Mouse (Mus musculus) kidney, embryonic 15.5 days (tissue): ENCODE results near the gene Slc35f3. TPM values are rescaled to one million over a fixed set of nuclear protein-coding genes. Genes with fewer than 3 reads are reported as not detected.

ENCODE experiments used
- ATAC-seq: fragments of 200-750 bp; cut with Nextera tagmentation; replicated peaks from 2 replicates; pipeline ENCODE4 v1.8.0; 2017; ENCODE audit warnings: moderate TSS enrichment; ENCODE audit not compliant: low FRiP score
- H3K27ac ChIP-seq: fragments of 300-500 bp; sonication (generic); 2 replicates; pipeline ENCODE4 v1.5.1; 2015; ENCODE audit warnings: mild to moderate bottlenecking, inconsistent platforms
- H3K27me3 ChIP-seq: fragments of 300-500 bp; sonication (generic); 2 replicates; pipeline ENCODE4 v1.6.1; 2015; ENCODE audit warnings: inconsistent platforms
- H3K36me3 ChIP-seq: fragments of 300-500 bp; sonication (generic); 2 replicates; pipeline ENCODE4 v1.6.1; 2015; ENCODE audit warnings: inconsistent platforms
- H3K4me1 ChIP-seq: fragments of 300-500 bp; sonication (generic); 2 replicates; pipeline ENCODE4 v1.6.1; 2015; ENCODE audit warnings: inconsistent platforms
- H3K4me2 ChIP-seq: fragments of 300-500 bp; sonication (generic); 2 replicates; pipeline ENCODE4 v1.6.1; 2015; ENCODE audit warnings: moderate library complexity, mild to moderate bottlenecking, inconsistent platforms
- H3K4me3 ChIP-seq: fragments of 300-500 bp; sonication (generic); replicated peaks from 2 replicates; pipeline ENCODE4 v1.5.1; 2015; ENCODE audit warnings: mild to moderate bottlenecking, inconsistent platforms
- H3K9ac ChIP-seq: fragments of 300-500 bp; sonication (generic); 2 replicates; pipeline ENCODE4 v1.6.1; 2015; ENCODE audit warnings: mild to moderate bottlenecking, inconsistent platforms
- H3K9me3 ChIP-seq: fragments of 300-500 bp; sonication (generic); replicated peaks from 2 replicates; pipeline ENCODE4 v1.6.1; 2016; ENCODE audit warnings: inconsistent platforms
- WGBS: fragments of 180-500 bp; shearing (Covaris S2); methylation state at CpG from one replicate; pipeline ENCODE4 v1.1.7; 2015; ENCODE audit warnings: mixed read lengths; 5-methylcytosine and 5-hydroxymethylcytosine counted together
- polyA plus RNA-seq: library from polyadenylated mRNA; unstranded; fragments of >200 nt; fragmentation: Nextera tagmentation; extraction: Ambion mirVana; gene quantifications from 2 replicates; pipeline ENCODE4 v1.2.1, GENCODE M21; 2015

The Slc35f3 gene
- polyA plus RNA-seq, 1 experiment from 2014 or later: 1.1 TPM

GRCm38 (mm10) chr8:126291951-126292350, 6.4 kb upstream of the Slc35f3 start:
- no peak for ATAC-seq
- Histone ChIP-seq H3K9ac (no peak overlapping the region), H3K27me3 (no peaks in the 10 kb centered on the region), H3K27ac (no peak overlapping the region), H3K4me3 (no peak overlapping the region), H3K36me3 (no peaks in the 10 kb centered on the region), H3K9me3 (no peaks in the 10 kb centered on the region), H3K4me1 (no peaks in the 10 kb centered on the region), H3K4me2 (no peak overlapping the region)
- 82% methylated on average over 10 of the region's 10 CpGs for WGBS

- H3K4me1 ChIP-seq: peaks cover 10% of the 10 kb centered on the region
- H3K9ac ChIP-seq: no peak overlapping the region
- no peak for ATAC-seq
- H3K36me3 ChIP-seq: no peaks in the 10 kb centered on the region
- H3K9me3 ChIP-seq: no peaks in the 10 kb centered on the region
- H3K4me3 ChIP-seq: no peak overlapping the region
- WGBS: 40% methylated on average over 1 of the region's 1 CpGs
- H3K4me2 ChIP-seq: no peak overlapping the region
- no peak overlapping the region for H3K27ac ChIP-seq
- peaks cover 29% of the 10 kb centered on the region for H3K27me3 ChIP-seq
Observed at GRCm38 (mm10) chr8:126297284-126297845, 993 bp upstream of the Slc35f3 start.

GRCm38 (mm10) chr8:126299333-126299732, 975 bp downstream of the Slc35f3 start:
- ATAC-seq: no peak
- Histone ChIP-seq H3K27me3 (peaks cover 29% of the 10 kb centered on the region), H3K9ac (no peak overlapping the region), H3K36me3 (no peaks in the 10 kb centered on the region), H3K27ac (no peak overlapping the region), H3K9me3 (no peaks in the 10 kb centered on the region), H3K4me2 (peak overlapping the region; percentile 85), H3K4me3 (peak overlapping the region; percentile 56; the same call in 1 of the 2 replicates), H3K4me1 (peaks cover 10% of the 10 kb centered on the region)
- WGBS: 24% methylated on average over 7 of the region's 7 CpGs

GRCm38 (mm10) chr8:126300350-126300749, 2.0 kb downstream of the Slc35f3 start:
- 84% methylated on average over 5 of the region's 5 CpGs for WGBS
- H3K9ac ChIP-seq: no peak overlapping the region
- no peak overlapping the region for H3K4me3 ChIP-seq
- H3K4me1 ChIP-seq: peaks cover 10% of the 10 kb centered on the region
- H3K36me3 ChIP-seq: no peaks in the 10 kb centered on the region
- H3K9me3 ChIP-seq: no peaks in the 10 kb centered on the region
- no peak for ATAC-seq
- H3K4me2 ChIP-seq: no peak overlapping the region
- no peak overlapping the region for H3K27ac ChIP-seq
- peaks cover 29% of the 10 kb centered on the region for H3K27me3 ChIP-seq

GRCm38 (mm10) chr8:126301580-126301979, 3.2 kb downstream of the Slc35f3 start:
- 52% methylated on average over 6 of the region's 6 CpGs for WGBS
- no peak for ATAC-seq
- Histone ChIP-seq H3K9me3 (no peaks in the 10 kb centered on the region), H3K4me1 (peaks cover 10% of the 10 kb centered on the region), H3K27me3 (peaks cover 29% of the 10 kb centered on the region), H3K4me3 (no peak overlapping the region), H3K4me2 (no peak overlapping the region), H3K27ac (no peak overlapping the region), H3K36me3 (no peaks in the 10 kb centered on the region), H3K9ac (no peak overlapping the region)

- Histone ChIP-seq H3K36me3 (no peaks in the 10 kb centered on the region), H3K9me3 (0 out of 2 replicates have a peak, but pooled peaks cover 3% of the 10 kb centered on the region), H3K27ac (no peak overlapping the region), H3K27me3 (no peaks in the 10 kb centered on the region), H3K4me2 (no peak overlapping the region), H3K4me1 (0 out of 2 replicates have a peak, but pooled peaks cover 5% of the 10 kb centered on the region), H3K9ac (no peak overlapping the region), H3K4me3 (no peak overlapping the region)
- 82% methylated on average over 9 of the region's 9 CpGs for WGBS
- no peak for ATAC-seq
Observed at GRCm38 (mm10) chr8:126307164-126307563, 8.8 kb downstream of the Slc35f3 start.

- no peak overlapping the region for H3K4me2 ChIP-seq
- WGBS: 15% methylated on average over 1 of the region's 1 CpGs
Observed at GRCm38 (mm10) chr8:126309015-126309414, 10.7 kb downstream of the Slc35f3 start.

GRCm38 (mm10) chr8:126324931-126325330, 26.6 kb downstream of the Slc35f3 start:
- no peaks in the 10 kb centered on the region for H3K36me3 ChIP-seq
- H3K4me1 ChIP-seq: no peaks in the 10 kb centered on the region
- H3K9ac ChIP-seq: no peak overlapping the region
- 73% methylated on average over 2 of the region's 2 CpGs for WGBS
- H3K4me3 ChIP-seq: no peak overlapping the region
- H3K27me3 ChIP-seq: no peaks in the 10 kb centered on the region
- no peak overlapping the region for H3K27ac ChIP-seq
- ATAC-seq: no peak
- 0 out of 2 replicates have a peak, but pooled peaks cover 3% of the 10 kb centered on the region for H3K9me3 ChIP-seq
- no peak overlapping the region for H3K4me2 ChIP-seq

More at GRCm38 (mm10) chr8:126309015-126309414, 10.7 kb downstream of the Slc35f3 start:
- no peaks in the 10 kb centered on the region for H3K27me3 ChIP-seq
- no peak overlapping the region for H3K27ac ChIP-seq
- H3K4me3 ChIP-seq: no peak overlapping the region
- no peak for ATAC-seq
- H3K36me3 ChIP-seq: no peaks in the 10 kb centered on the region
- no peak overlapping the region for H3K9ac ChIP-seq
- H3K9me3 ChIP-seq: 0 out of 2 replicates have a peak, but pooled peaks cover 3% of the 10 kb centered on the region
- 0 out of 2 replicates have a peak, but pooled peaks cover 5% of the 10 kb centered on the region for H3K4me1 ChIP-seq

- Histone ChIP-seq H3K36me3 (no peaks in the 10 kb centered on the region), H3K27me3 (no peaks in the 10 kb centered on the region), H3K4me3 (no peak overlapping the region), H3K4me2 (no peak overlapping the region), H3K27ac (no peak overlapping the region), H3K4me1 (no peaks in the 10 kb centered on the region), H3K9me3 (0 out of 2 replicates have a peak, but pooled peaks cover 3% of the 10 kb centered on the region), H3K9ac (no peak overlapping the region)
- ATAC-seq: no peak
- WGBS: 68% methylated on average over 1 of the region's 1 CpGs
Observed at GRCm38 (mm10) chr8:126326136-126326535, 27.8 kb downstream of the Slc35f3 start.

GRCm38 (mm10) chr8:126326731-126327130, 28.4 kb downstream of the Slc35f3 start:
- Histone ChIP-seq H3K4me1 (no peaks in the 10 kb centered on the region), H3K36me3 (no peaks in the 10 kb centered on the region), H3K27me3 (no peaks in the 10 kb centered on the region), H3K4me3 (no peak overlapping the region), H3K27ac (no peak overlapping the region), H3K4me2 (no peak overlapping the region), H3K9me3 (0 out of 2 replicates have a peak, but pooled peaks cover 3% of the 10 kb centered on the region), H3K9ac (no peak overlapping the region)
- 65% methylated on average over 8 of the region's 8 CpGs for WGBS
- ATAC-seq: no peak

GRCm38 (mm10) chr8:126327786-126328185, 29.4 kb downstream of the Slc35f3 start:
- H3K4me1 ChIP-seq: no peaks in the 10 kb centered on the region
- H3K4me2 ChIP-seq: no peak overlapping the region
- no peak overlapping the region for H3K9ac ChIP-seq
- H3K27ac ChIP-seq: no peak overlapping the region
- 0 out of 2 replicates have a peak, but pooled peaks cover 3% of the 10 kb centered on the region for H3K9me3 ChIP-seq
- no peaks in the 10 kb centered on the region for H3K27me3 ChIP-seq
- ATAC-seq: no peak
- 53% methylated on average over 5 of the region's 5 CpGs for WGBS
- H3K36me3 ChIP-seq: no peaks in the 10 kb centered on the region
- no peak overlapping the region for H3K4me3 ChIP-seq

GRCm38 (mm10) chr8:126338864-126339263, 40.5 kb downstream of the Slc35f3 start:
- no peaks in the 10 kb centered on the region for H3K27me3 ChIP-seq
- no peak overlapping the region for H3K4me3 ChIP-seq
- 78% methylated on average over 3 of the region's 3 CpGs for WGBS
- H3K36me3 ChIP-seq: no peaks in the 10 kb centered on the region
- no peaks in the 10 kb centered on the region for H3K9me3 ChIP-seq
- no peak overlapping the region for H3K9ac ChIP-seq
- H3K27ac ChIP-seq: peak overlapping the region; percentile 79
- ATAC-seq: peak; percentile 79; the same call in 1 of the 2 replicates
- H3K4me2 ChIP-seq: no peak overlapping the region
- peaks cover 21% of the 10 kb centered on the region for H3K4me1 ChIP-seq

GRCm38 (mm10) chr8:126339357-126339756, 41.0 kb downstream of the Slc35f3 start:
- Histone ChIP-seq H3K9ac (no peak overlapping the region), H3K4me3 (no peak overlapping the region), H3K4me2 (no peak overlapping the region), H3K4me1 (peaks cover 21% of the 10 kb centered on the region), H3K36me3 (no peaks in the 10 kb centered on the region), H3K27ac (peak overlapping the region; percentile 79), H3K9me3 (no peaks in the 10 kb centered on the region), H3K27me3 (no peaks in the 10 kb centered on the region)
- WGBS: 64% methylated on average over 3 of the region's 3 CpGs
- ATAC-seq: peak; percentile 56; the same call in 1 of the 2 replicates
